Mouse (Mus musculus): ENCODE results near the gene Trip13.

The Trip13 gene

DNA sequence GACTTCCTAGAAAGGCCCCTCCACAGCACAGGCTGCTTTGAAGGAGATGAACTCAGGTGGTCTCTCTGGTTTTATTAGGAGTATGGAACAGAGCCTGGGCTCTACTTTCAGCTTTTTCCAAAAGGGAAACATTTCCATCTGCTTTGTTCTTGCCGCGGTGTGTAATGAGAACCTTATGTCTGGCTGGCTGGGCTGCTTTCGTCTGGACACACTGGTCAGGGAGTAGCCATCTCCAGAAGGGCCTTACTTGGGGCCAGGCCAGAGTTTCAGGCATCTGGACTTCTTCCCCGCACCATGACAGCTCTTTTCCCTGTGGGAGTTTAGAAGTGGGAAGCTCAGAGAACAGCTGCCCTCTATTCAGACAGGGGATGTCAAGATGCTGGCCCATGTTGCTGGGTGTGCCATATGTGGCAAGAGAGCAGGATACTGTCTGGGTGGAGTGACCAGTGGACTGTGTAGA lies 50.1 kb downstream of the Trip13 start:
- no peak for DNase-seq (ENCODE audit: low read depth, low spot score)

DNA sequence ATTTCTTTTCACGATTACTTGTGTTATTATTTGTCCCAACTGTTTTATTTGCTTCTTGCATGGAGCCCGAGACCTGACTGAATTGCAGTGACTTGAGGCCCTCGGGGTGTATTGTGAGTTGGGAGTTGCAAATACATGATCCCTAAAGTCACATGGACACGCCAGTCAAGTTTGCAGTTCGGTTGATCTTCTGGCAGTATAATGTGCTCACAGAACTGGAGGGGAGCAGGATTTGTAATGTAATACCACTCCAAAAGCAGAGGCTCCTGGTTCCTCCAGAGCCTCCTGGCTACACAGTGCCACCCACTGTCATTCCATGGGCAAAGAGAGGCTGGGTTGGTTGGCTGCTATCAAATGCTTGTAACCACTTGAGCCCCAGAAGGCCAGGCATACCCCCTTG lies 51.0 kb downstream of the Trip13 start:
- no peak for DNase-seq (ENCODE audit: low read depth, low spot score)

DNA sequence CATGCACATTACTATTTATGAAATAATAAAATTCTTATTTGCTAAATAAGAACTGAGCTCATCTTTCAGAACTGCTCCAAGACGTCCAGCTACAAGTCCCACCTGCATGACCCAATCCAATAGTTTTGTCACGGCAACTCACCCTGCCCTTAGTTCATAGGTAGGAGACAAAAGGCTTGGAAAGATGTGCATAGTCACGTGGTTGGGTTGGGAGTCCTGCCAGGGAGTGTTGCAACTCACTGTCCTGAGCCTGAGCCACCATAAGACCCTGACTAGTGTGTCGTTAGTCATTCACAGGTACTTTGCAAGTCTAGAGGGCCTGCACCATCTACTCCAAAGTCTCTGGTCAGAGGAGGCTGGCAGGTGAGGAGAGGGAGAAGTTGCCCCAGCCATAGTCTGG lies 51.5 kb downstream of the Trip13 start:
- no peak for DNase-seq (ENCODE audit: low read depth, low spot score)

DNA sequence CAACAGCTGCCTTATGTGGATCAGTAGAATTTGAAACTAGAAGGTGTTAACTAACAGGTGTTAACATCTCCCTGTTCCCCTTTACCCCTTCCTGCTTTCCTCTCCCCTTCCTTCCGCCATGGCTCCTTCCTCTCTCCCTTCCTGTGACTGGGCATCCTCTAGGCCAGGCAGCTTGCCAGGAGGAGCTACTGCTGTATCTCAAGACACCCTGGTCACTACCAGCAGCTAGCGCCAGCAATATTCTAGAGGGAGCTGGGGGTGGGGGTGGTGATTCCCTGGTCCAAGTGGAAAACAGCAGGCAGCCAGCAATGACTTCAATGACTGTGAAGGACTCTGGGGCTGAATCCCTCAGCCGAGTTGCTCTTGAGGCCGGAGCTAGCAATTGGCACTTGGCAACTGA lies 51.9 kb downstream of the Trip13 start:
- DNase-seq (ENCODE audit: low read depth, low spot score): no peak

DNA sequence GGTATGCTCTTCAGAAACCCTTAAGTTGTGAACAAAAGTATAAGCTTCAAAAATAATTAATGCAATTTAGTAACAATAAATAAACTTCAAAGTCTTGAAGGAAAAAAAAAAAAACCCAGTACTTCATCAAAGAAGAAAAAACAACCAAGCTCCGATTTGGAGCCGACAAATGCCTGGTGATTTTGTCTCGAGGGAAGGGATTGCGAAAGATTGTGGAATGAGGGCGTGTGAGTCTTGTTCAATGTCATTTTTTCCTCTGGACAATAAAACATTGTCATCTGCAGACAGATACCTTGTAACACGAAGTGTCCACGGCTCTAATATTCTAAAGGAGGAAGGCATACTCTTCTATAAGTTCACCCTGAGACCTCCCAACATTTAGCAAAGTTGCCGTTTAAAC lies 56.2 kb downstream of the Trip13 start:
- DNase-seq (ENCODE audit: low read depth, low spot score): no peak

DNA sequence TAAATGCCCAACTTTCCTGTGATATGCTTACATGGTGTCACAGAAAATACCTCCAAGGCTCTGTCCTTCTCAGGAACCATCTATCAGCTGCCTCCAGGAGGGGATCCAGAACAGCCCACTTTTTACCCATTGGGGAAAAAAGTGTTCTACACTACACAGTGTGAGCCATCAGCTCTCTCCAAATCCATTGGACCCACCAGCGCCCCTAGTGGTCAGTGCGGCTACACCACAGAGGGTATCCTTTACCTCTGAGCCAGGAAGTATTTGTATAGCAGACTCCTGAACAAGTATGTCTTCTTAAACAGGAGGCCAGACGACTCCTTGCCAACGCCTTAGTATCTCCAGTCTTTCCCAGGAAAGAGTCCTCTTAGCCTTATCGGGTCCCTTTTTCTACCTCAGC lies 57.8 kb downstream of the Trip13 start:
- DNase-seq (ENCODE audit: low read depth, low spot score): no peak

DNA sequence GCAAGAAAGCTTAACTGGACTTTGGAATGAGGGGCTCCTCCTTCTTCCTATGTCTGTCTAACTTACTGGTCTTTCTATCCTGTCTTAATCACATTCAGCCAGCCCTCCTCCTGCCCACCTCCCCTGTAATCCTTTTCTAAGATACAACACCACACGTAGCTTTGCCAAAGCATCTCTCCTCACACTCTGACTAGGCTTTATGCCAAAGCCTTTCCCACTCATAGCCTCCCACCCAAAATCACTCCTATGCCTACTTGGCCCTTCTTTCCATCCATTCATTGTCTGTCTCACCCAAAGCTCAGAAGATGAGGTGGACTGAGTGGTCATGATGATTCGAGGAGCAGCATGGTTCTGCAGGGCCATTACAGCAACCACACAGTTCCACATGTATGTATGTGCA lies 65.4 kb downstream of the Trip13 start:
- no peak for DNase-seq (ENCODE audit: low read depth, low spot score)
